Mouse (Mus musculus) hindbrain, embryonic 10.5 days (tissue): ENCODE data around the gene Ppm1n. TPM values are rescaled to one million over a fixed set of nuclear protein-coding genes. Genes with fewer than 3 reads are reported as not detected.
A peak's percentile ranks its signal among the peaks of the same experiment; 100 is the strongest.

Experiments used
- DNase-seq: peaks from one replicate; pipeline ENCODE4 v3.0.0-alpha.2; 2017; ENCODE audit warnings: low spot score
- H3K27ac ChIP-seq: fragments of 300-500 bp; sonication (generic); 2 replicates; pipeline ENCODE4 v1.5.1; 2016; ENCODE audit warnings: mild to moderate bottlenecking, moderate library complexity
- H3K27me3 ChIP-seq: fragments of 300-500 bp; sonication (generic); 2 replicates; pipeline ENCODE4 v1.6.1; 2016; ENCODE audit warnings: mild to moderate bottlenecking; ENCODE audit not compliant: poor library complexity, insufficient read depth, severe bottlenecking
- H3K36me3 ChIP-seq: fragments of 300-500 bp; sonication (generic); 2 replicates; pipeline ENCODE4 v1.6.1; 2016; ENCODE audit warnings: mild to moderate bottlenecking, moderate library complexity
- H3K4me1 ChIP-seq: fragments of 300-500 bp; sonication (generic); replicated peaks from 2 replicates; pipeline ENCODE4 v1.6.1; 2016; ENCODE audit warnings: mild to moderate bottlenecking
- H3K4me3 ChIP-seq: fragments of 300-500 bp; sonication (generic); 2 replicates; pipeline ENCODE4 v1.5.1; 2016; ENCODE audit warnings: mild to moderate bottlenecking, moderate library complexity
- H3K9me3 ChIP-seq: fragments of 300-500 bp; sonication (generic); 2 replicates; pipeline ENCODE4 v1.6.1; 2016; ENCODE audit warnings: mild to moderate bottlenecking, moderate library complexity
- WGBS: fragments of 180-500 bp; shearing (Covaris S2); methylation state at CpG from one replicate; pipeline ENCODE4 v1.1.7; 2016; 5-methylcytosine and 5-hydroxymethylcytosine counted together
- polyA plus RNA-seq: library from polyadenylated mRNA; unstranded; fragments of >200 nt; fragmentation: Nextera tagmentation; extraction: Ambion mirVana; gene quantifications from 2 replicates; pipeline ENCODE4 v1.2.1, GENCODE M21; 2016

Ppm1n gene
- polyA plus RNA-seq, 1 experiment from 2014 or later = 0.30 TPM

DNA sequence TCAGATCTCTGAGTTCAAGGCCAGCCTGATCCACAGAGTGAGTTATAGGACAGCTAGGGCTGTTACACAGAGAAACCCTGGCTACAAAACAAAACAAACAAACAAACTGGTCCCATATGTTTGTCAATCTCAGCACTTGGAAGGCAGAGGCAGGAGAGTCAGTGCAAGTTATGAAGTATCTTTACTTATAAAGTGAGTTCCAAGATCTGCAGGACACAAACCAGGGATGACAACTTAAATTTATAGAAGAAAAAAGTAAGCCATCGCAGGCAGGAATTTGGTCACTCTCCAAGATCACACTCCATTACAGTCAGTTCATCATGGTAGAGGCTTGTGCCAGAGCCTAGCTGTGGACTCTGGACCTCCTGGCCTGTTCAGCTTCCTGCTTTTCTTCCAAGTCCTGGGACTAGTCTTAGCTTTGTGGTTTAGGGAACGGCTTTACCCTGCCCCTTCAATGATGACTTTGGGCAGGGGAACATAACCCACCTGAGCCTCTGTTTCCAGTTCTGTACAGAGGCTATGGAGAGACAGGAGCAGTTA, 49.8 kb downstream of the Ppm1n start:
- DNase-seq = no peak
- no peaks in the 10 kb centered on the region for H3K27me3 ChIP-seq
- H3K4me1 ChIP-seq = peaks cover 23% of the 10 kb centered on the region
- peaks cover 2% of the 10 kb centered on the region; the same call in 1 of the 2 replicates for H3K9me3 ChIP-seq
- no peak overlapping the region for H3K27ac ChIP-seq
- peaks cover 53% of the 10 kb centered on the region for H3K36me3 ChIP-seq
- WGBS = 93% methylated on average over 2 of the region's 2 CpGs
- H3K4me3 ChIP-seq = peak overlapping the region; percentile 72

DNA sequence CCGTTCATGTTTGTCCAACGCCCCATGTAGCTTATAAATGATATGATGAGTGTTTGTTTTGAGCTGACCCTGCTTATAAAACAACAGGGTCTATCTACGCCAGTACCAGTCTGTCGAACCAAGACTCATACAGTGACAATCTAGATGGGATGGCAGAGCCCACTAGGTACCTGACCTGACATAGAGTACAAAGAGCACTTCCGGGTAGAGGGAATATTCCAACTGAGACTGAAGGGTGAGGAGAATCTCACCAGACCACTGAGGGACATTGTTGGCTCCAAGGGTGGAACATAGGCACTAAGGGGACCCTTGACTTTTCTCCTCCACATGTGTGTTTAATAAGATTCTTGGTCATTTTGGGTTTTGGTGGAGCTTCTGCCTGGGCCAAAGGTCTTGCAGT, 50.5 kb downstream of the Ppm1n start:
- WGBS = 54% methylated on average over 5 of the region's 5 CpGs
- H3K27ac ChIP-seq = peak overlapping the region; percentile 95

DNA sequence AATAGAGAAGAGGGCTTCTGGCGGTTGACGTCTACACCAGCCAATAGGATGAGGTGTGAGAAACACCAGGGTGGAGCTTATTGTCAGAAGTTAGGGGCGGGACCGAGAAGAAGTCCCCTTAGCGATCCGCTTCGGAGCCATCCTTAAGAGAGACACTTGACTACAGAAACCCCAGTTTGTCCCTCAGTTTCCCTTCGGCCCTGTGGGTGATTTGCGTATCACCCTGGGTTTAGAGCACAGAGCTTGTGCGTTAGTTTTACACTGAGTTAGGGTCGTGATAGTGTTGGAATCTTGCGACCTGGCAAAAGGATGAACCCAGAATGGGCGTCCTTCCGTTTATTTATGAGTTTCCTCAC, 51.1 kb downstream of the Ppm1n start:
- Histone ChIP-seq H3K4me3 (peak overlapping the region; percentile 72), H3K9me3 (no peaks in the 10 kb centered on the region), H3K27me3 (no peaks in the 10 kb centered on the region), H3K4me1 (peaks cover 23% of the 10 kb centered on the region), H3K36me3 (peaks cover 44% of the 10 kb centered on the region), H3K27ac (peak overlapping the region; percentile 95)
- no peak for DNase-seq
- WGBS = under 1% methylated on average over 14 of the region's 14 CpGs

More for the DNA sequence above, 50.5 kb downstream of the Ppm1n start:
- DNase-seq = no peak
- H3K4me1 ChIP-seq = peaks cover 23% of the 10 kb centered on the region
- no peaks in the 10 kb centered on the region for H3K27me3 ChIP-seq
- H3K4me3 ChIP-seq = peak overlapping the region; percentile 72
- H3K36me3 ChIP-seq = peaks cover 50% of the 10 kb centered on the region
- peaks cover 2% of the 10 kb centered on the region; the same call in 1 of the 2 replicates for H3K9me3 ChIP-seq

DNA sequence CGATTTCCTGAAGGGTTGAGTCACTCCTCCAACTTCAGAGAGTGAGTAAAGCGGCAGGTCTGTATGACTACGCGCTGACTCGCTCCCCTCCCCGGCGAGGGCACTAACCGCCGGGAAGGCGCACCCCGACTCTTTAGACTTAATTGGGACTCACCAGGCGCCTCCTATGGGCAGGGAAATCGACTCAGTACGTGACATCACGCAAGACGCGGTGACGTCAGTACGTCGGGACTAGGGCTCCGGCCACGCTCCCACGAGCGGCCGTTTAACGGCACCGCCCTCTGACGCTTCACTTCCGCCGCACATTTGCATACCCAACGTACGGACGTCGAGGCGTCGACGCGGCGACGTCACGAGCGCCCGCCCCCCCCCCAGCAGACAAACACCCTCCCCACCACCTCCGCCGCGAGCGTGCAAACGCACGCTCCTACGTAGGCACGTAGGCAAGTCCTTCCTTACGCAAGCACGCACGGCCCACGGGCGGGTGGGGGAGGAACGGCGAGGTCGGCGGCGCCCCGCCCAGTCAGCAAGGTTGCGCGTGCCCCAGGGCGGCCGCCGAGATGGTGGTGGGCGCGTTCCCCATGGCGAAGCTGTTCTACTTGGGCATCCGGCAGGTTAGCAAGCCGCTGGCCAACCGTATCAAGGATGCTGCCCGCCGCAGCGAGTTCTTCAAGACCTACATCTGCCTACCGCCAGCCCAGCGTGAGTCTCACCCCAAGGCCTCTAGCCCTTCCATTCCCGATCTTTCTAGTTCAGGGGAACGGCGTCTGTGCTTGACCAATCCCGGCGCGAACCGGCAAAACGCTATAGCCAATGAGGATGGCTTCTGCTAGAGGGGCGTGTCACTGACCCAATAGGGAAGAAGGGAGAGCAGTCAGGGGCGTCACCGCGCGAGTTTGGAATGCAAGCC, 51.7 kb downstream of the Ppm1n start, which contains the start of gene Opa3:
Gene Opa3, plus strand, starts transcription at position 452 of the 910 bp plus-strand sequence.
- H3K36me3 ChIP-seq = peaks cover 37% of the 10 kb centered on the region
- H3K9me3 ChIP-seq = no peaks in the 10 kb centered on the region
- H3K27me3 ChIP-seq = no peaks in the 10 kb centered on the region
- peaks cover 23% of the 10 kb centered on the region for H3K4me1 ChIP-seq
- peak within 1 kb of the TSS; percentile 72 for H3K4me3 ChIP-seq
- peak; percentile 100 for DNase-seq
- H3K27ac ChIP-seq = peak within 1 kb of the TSS; percentile 95
- WGBS = under 1% methylated on average over 91 of the region's 91 CpGs

DNA sequence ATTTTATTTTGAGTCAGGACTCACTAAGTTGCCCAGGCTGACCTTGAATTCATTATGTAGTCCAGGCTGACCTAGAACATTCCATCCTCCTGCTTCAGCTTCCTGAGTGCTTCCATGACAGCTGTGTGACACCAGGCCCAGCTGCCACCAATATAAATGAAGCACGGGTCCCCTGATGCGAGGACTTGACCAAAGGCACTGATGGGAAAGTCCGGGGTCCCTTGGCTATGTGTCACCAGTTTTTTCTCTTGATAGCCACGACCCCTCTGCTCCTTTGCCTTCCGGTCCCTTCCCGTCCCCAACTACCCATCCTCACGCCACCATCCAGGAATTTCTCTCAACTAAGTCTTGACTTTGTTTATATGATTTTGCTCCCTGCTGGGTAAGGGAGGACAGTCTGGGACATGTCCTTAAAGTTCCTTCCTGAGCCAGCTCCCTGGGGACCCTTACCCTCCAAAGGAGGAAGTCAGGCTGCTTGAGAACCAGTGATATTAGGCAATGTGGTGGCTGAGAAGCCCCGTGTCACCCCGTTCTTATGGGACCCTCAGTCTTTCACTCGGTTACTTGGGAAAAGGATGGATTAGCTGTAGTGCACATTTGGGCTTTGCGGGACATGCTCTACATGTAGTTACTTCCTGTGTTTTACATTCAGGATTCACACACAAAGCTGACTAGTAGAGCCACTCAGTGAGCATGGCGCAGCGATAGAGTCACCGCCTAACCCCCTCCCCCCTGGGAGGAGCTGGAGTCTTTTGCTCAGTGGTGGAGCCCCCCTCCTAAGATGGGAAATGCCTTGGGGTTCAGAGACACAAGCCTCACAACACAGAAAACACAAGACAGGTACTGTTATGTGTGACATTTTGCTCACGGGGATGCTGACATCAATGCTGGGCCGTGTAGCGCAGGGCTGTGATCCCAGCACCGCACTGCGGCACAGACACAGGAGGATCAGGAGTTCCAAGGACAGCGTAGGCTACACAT, 52.8 kb downstream of the Ppm1n start:
- H3K27me3 ChIP-seq = no peaks in the 10 kb centered on the region
- peak; percentile 44 for DNase-seq
- H3K36me3 ChIP-seq = peaks cover 37% of the 10 kb centered on the region
- peaks cover 23% of the 10 kb centered on the region for H3K4me1 ChIP-seq
- no peaks in the 10 kb centered on the region for H3K9me3 ChIP-seq
- peak overlapping the region; percentile 95 for H3K27ac ChIP-seq
- H3K4me3 ChIP-seq = peak overlapping the region; percentile 72
- WGBS = 20% methylated on average over 20 of the region's 20 CpGs

Other genes starting within 250 kb of the Ppm1n start
- not detected in 2 replicates for gene Rsph6a, start 225.4 kb downstream of the Ppm1n start, polyA plus RNA-seq
- gene Dmwd, start 203.8 kb downstream of the Ppm1n start, polyA plus RNA-seq = 16.6 and 20.7 TPM in 2 replicates
- 9.9 and 10.2 TPM in 2 replicates for gene Dmpk, start 196.2 kb downstream of the Ppm1n start, polyA plus RNA-seq
- gene Six5, start 185.5 kb downstream of the Ppm1n start, polyA plus RNA-seq = 7.4 and 8.4 TPM in 2 replicates
- 1.2 and 1.5 TPM in 2 replicates for gene Gm4969, start 161.7 kb downstream of the Ppm1n start, polyA plus RNA-seq
- gene Fbxo46, start 160.2 kb downstream of the Ppm1n start, polyA plus RNA-seq = 17.1 and 19.4 TPM in 2 replicates
- 16.7 and 22.1 TPM in 2 replicates for gene Qpctl, start 130.8 kb downstream of the Ppm1n start, polyA plus RNA-seq
- 184 TPM in 2 replicates for gene Snrpd2, start 130.3 kb downstream of the Ppm1n start, polyA plus RNA-seq
- 0.95 and 1.3 TPM in 2 replicates for gene Gipr, start 113.9 kb downstream of the Ppm1n start, polyA plus RNA-seq
- gene Eml2, start 103.6 kb downstream of the Ppm1n start, polyA plus RNA-seq = 2.8 and 4.9 TPM in 2 replicates
- 1.8 and 2.9 TPM in 2 replicates for gene Gpr4, start 67.5 kb downstream of the Ppm1n start, polyA plus RNA-seq
- 47.8 and 51.1 TPM in 2 replicates for gene Opa3, start 51.7 kb downstream of the Ppm1n start, polyA plus RNA-seq
- gene Vasp, start 8.2 kb downstream of the Ppm1n start, polyA plus RNA-seq = 58.8 and 62.0 TPM in 2 replicates
- gene Rtn2, start 2.6 kb upstream of the Ppm1n start, polyA plus RNA-seq = 37.3 and 67.8 TPM in 2 replicates
- not detected in 2 replicates for gene Fosb, start 30.0 kb upstream of the Ppm1n start, polyA plus RNA-seq
- gene Ercc1, start 64.7 kb upstream of the Ppm1n start, polyA plus RNA-seq = 106 and 128 TPM in 2 replicates
- gene Cd3eap, start 79.4 kb upstream of the Ppm1n start, polyA plus RNA-seq = 18.7 and 24.4 TPM in 2 replicates
- 4.7 and 5.6 TPM in 2 replicates for gene Ppp1r13l, start 79.7 kb upstream of the Ppm1n start, polyA plus RNA-seq
- 29.0 and 33.9 TPM in 2 replicates for gene Ercc2, start 101.9 kb upstream of the Ppm1n start, polyA plus RNA-seq
- 2.9 and 7.1 TPM in 2 replicates for gene Klc3, start 124.0 kb upstream of the Ppm1n start, polyA plus RNA-seq
- not detected in 2 replicates for gene Ckm, start 124.7 kb upstream of the Ppm1n start, polyA plus RNA-seq
- gene Mark4, start 178.8 kb upstream of the Ppm1n start, polyA plus RNA-seq = 9.3 and 13.6 TPM in 2 replicates
- 0.39 and 0.80 TPM in 2 replicates for gene Exoc3l2, start 183.3 kb upstream of the Ppm1n start, polyA plus RNA-seq
- 2.4 and 3.8 TPM in 2 replicates for gene Bloc1s3, start 228.3 kb upstream of the Ppm1n start, polyA plus RNA-seq
- gene Trappc6a, start 228.3 kb upstream of the Ppm1n start, polyA plus RNA-seq = 68.8 and 71.4 TPM in 2 replicates
- gene Nkpd1, start 237.8 kb upstream of the Ppm1n start, polyA plus RNA-seq = 0.09 and 0.10 TPM in 2 replicates